Mouse (Mus musculus) limb, embryonic 10.5 days (tissue): ENCODE results near the gene Pilrb2. TPM values are rescaled to one million over a fixed set of nuclear protein-coding genes. Genes with fewer than 3 reads are reported as not detected.
"Not testable (repeated sequence)": the region's sequence is repeated elsewhere in the genome, so short reads cannot be mapped to it uniquely, and the experiment has no call there.

Source experiments
- DNase-seq: peaks from one replicate; pipeline ENCODE4 v3.0.0-alpha.2; 2017; ENCODE audit warnings: low spot score
- H3K27ac ChIP-seq: fragments of 300-500 bp; sonication (generic); 2 replicates; pipeline ENCODE4 v1.5.1; 2016; ENCODE audit warnings: mild to moderate bottlenecking
- H3K27me3 ChIP-seq: fragments of 300-500 bp; sonication (generic); 2 replicates; pipeline ENCODE4 v1.6.1; 2016; ENCODE audit warnings: low read depth, mild to moderate bottlenecking; ENCODE audit not compliant: poor library complexity, severe bottlenecking
- H3K36me3 ChIP-seq: fragments of 300-500 bp; sonication (generic); 2 replicates; pipeline ENCODE4 v1.6.1; 2016; ENCODE audit warnings: mild to moderate bottlenecking, moderate library complexity
- H3K4me1 ChIP-seq: fragments of 300-500 bp; sonication (generic); 2 replicates; pipeline ENCODE4 v1.6.1; 2016
- H3K4me3 ChIP-seq: fragments of 300-500 bp; sonication (generic); 2 replicates; pipeline ENCODE4 v1.5.1; 2016; ENCODE audit warnings: mild to moderate bottlenecking, moderate library complexity
- H3K9me3 ChIP-seq: fragments of 300-500 bp; sonication (generic); replicated peaks from 2 replicates; pipeline ENCODE4 v1.6.1; 2016; ENCODE audit warnings: mild to moderate bottlenecking
- WGBS: fragments of 180-500 bp; shearing (Covaris S2); methylation state at CpG from one replicate; pipeline ENCODE4 v1.1.7; 2016; 5-methylcytosine and 5-hydroxymethylcytosine counted together
- polyA plus RNA-seq: library from polyadenylated mRNA; unstranded; fragments of >200 nt; fragmentation: Nextera tagmentation; extraction: Ambion mirVana; gene quantifications from 2 replicates; pipeline ENCODE4 v1.2.1, GENCODE M21; 2016

Gene Pilrb2
- polyA plus RNA-seq, 1 experiment from 2014 or later = not detected

- not testable (repeated sequence) for H3K27ac ChIP-seq
These were observed 7.6 kb downstream of the Pilrb2 start for GRCm38 (mm10) chr5:137864008-137864407.

GRCm38 (mm10) chr5:137857960-137858710, 13.5 kb downstream of the Pilrb2 start, which contains the start of gene Pilrb1:
TSS of gene Pilrb1 (minus strand) at chr5:137858106.
- DNase-seq, H3K4me1 ChIP-seq, H3K27me3 ChIP-seq, H3K9me3 ChIP-seq, H3K36me3 ChIP-seq, H3K4me3 ChIP-seq, H3K27ac ChIP-seq: not testable (repeated sequence)
- whole genome bisulfite sequencing = 86% methylated on average over 2 of the region's 2 CpGs

More at GRCm38 (mm10) chr5:137864008-137864407, 7.6 kb downstream of the Pilrb2 start:
- not testable (repeated sequence) for H3K9me3 ChIP-seq, H3K4me1 ChIP-seq, H3K36me3 ChIP-seq, H3K27me3 ChIP-seq, H3K4me3 ChIP-seq, DNase-seq
- 91% methylated on average over 1 of the region's 1 CpGs for WGBS

GRCm38 (mm10) chr5:137856870-137857269, 14.7 kb downstream of the Pilrb2 start:
- not testable (repeated sequence) for H3K9me3 ChIP-seq, H3K27ac ChIP-seq, H3K27me3 ChIP-seq, H3K4me3 ChIP-seq, DNase-seq, H3K4me1 ChIP-seq, H3K36me3 ChIP-seq
- 86% methylated on average over 5 of the region's 5 CpGs for WGBS

- H3K27ac ChIP-seq, H3K4me3 ChIP-seq, DNase-seq, H3K36me3 ChIP-seq, H3K9me3 ChIP-seq, H3K4me1 ChIP-seq, H3K27me3 ChIP-seq: not testable (repeated sequence)
- WGBS = 87% methylated on average over 3 of the region's 3 CpGs
These were observed 16.7 kb downstream of the Pilrb2 start for GRCm38 (mm10) chr5:137854907-137855306.

- WGBS = 88% methylated on average over 1 of the region's 1 CpGs
- H3K9me3 ChIP-seq, H3K4me1 ChIP-seq: not testable (repeated sequence)
These were observed 21.3 kb downstream of the Pilrb2 start for GRCm38 (mm10) chr5:137850313-137850712.

GRCm38 (mm10) chr5:137837110-137837509, 34.5 kb downstream of the Pilrb2 start:
- H3K27me3 ChIP-seq, H3K9me3 ChIP-seq, H3K27ac ChIP-seq, H3K4me3 ChIP-seq, H3K4me1 ChIP-seq, H3K36me3 ChIP-seq, DNase-seq: not testable (repeated sequence)

More at GRCm38 (mm10) chr5:137850313-137850712, 21.3 kb downstream of the Pilrb2 start:
- H3K27ac ChIP-seq, DNase-seq, H3K4me3 ChIP-seq, H3K27me3 ChIP-seq, H3K36me3 ChIP-seq: not testable (repeated sequence)

- DNase-seq = no peak
- no peak overlapping the region for H3K27ac ChIP-seq
- H3K4me1 ChIP-seq = no peaks in the 10 kb centered on the region
- H3K9me3 ChIP-seq = no peaks in the 10 kb centered on the region
- no peaks in the 10 kb centered on the region for H3K36me3 ChIP-seq
- H3K4me3 ChIP-seq = no peak overlapping the region
- no peaks in the 10 kb centered on the region for H3K27me3 ChIP-seq
These were observed 35.0 kb downstream of the Pilrb2 start for GRCm38 (mm10) chr5:137836611-137837010.

- 81% methylated on average over 2 of the region's 2 CpGs for WGBS
- not testable (repeated sequence) for H3K27ac ChIP-seq, H3K9me3 ChIP-seq
These were observed 35.6 kb downstream of the Pilrb2 start, which contains the start of gene Pilra for GRCm38 (mm10) chr5:137835966-137836520. TSS of gene Pilra (minus strand) at chr5:137836281.

GRCm38 (mm10) chr5:137833500-137833899, 38.1 kb downstream of the Pilrb2 start:
- no peaks in the 10 kb centered on the region for H3K4me1 ChIP-seq
- no peak overlapping the region for H3K4me3 ChIP-seq
- no peak overlapping the region for H3K27ac ChIP-seq
- H3K27me3 ChIP-seq = no peaks in the 10 kb centered on the region
- DNase-seq = no peak
- no peaks in the 10 kb centered on the region for H3K9me3 ChIP-seq
- 63% methylated on average over 4 of the region's 4 CpGs for WGBS
- no peaks in the 10 kb centered on the region for H3K36me3 ChIP-seq

More at GRCm38 (mm10) chr5:137835966-137836520, 35.6 kb downstream of the Pilrb2 start, which contains the start of gene Pilra:
- H3K4me1 ChIP-seq, H3K36me3 ChIP-seq, H3K27me3 ChIP-seq, H3K4me3 ChIP-seq, DNase-seq: not testable (repeated sequence)

GRCm38 (mm10) chr5:137831506-137831905, 40.1 kb downstream of the Pilrb2 start:
- H3K4me3 ChIP-seq = no peak overlapping the region
- H3K4me1 ChIP-seq = no peaks in the 10 kb centered on the region
- 81% methylated on average over 6 of the region's 6 CpGs for WGBS
- H3K27me3 ChIP-seq = no peaks in the 10 kb centered on the region
- no peak overlapping the region for H3K27ac ChIP-seq
- DNase-seq = no peak
- H3K9me3 ChIP-seq = no peaks in the 10 kb centered on the region
- H3K36me3 ChIP-seq = no peaks in the 10 kb centered on the region

- no peak for DNase-seq
- H3K9me3 ChIP-seq = no peaks in the 10 kb centered on the region
- no peak overlapping the region for H3K4me3 ChIP-seq
- no peak overlapping the region for H3K27ac ChIP-seq
- 88% methylated on average over 4 of the region's 4 CpGs for WGBS
- no peaks in the 10 kb centered on the region for H3K4me1 ChIP-seq
- no peaks in the 10 kb centered on the region for H3K36me3 ChIP-seq
- no peaks in the 10 kb centered on the region for H3K27me3 ChIP-seq
These were observed 40.5 kb downstream of the Pilrb2 start for GRCm38 (mm10) chr5:137831106-137831505.

- Histone ChIP-seq H3K9me3 (no peaks in the 10 kb centered on the region), H3K27me3 (no peaks in the 10 kb centered on the region), H3K36me3 (no peaks in the 10 kb centered on the region), H3K4me3 (no peak overlapping the region), H3K27ac (no peak overlapping the region), H3K4me1 (no peaks in the 10 kb centered on the region)
- WGBS = 89% methylated on average over 7 of the region's 7 CpGs
- DNase-seq = no peak
These were observed 41.4 kb downstream of the Pilrb2 start for GRCm38 (mm10) chr5:137830238-137830637.

- Histone ChIP-seq H3K27ac (no peak overlapping the region), H3K36me3 (no peaks in the 10 kb centered on the region), H3K4me1 (no peaks in the 10 kb centered on the region), H3K9me3 (no peaks in the 10 kb centered on the region), H3K27me3 (no peaks in the 10 kb centered on the region), H3K4me3 (no peak overlapping the region)
- WGBS = 89% methylated on average over 6 of the region's 6 CpGs
- DNase-seq = no peak
These were observed 42.9 kb downstream of the Pilrb2 start for GRCm38 (mm10) chr5:137828694-137829093.
